Mouse (Mus musculus) embryonic facial prominence, embryonic 11.5 days (tissue): ENCODE measurements around the gene Mctp2. TPM values are rescaled to one million over a fixed set of nuclear protein-coding genes. Genes with fewer than 3 reads are reported as not detected.

ENCODE experiments used
- ATAC-seq: fragments of 200-750 bp; cut with Nextera tagmentation; replicated peaks from 2 replicates; pipeline ENCODE4 v1.8.0; 2017; ENCODE audit warnings: low read depth; ENCODE audit not compliant: insufficient number of reproducible peaks, low FRiP score, low TSS enrichment
- DNase-seq: peaks from one replicate; pipeline ENCODE4 v3.0.0-alpha.2; 2015; ENCODE audit warnings: low spot score
- H3K27ac ChIP-seq: fragments of 300-500 bp; sonication (generic); replicated peaks from 2 replicates; pipeline ENCODE4 v1.5.1; 2014; ENCODE audit warnings: mild to moderate bottlenecking, low read depth, low read length, control low read depth
- H3K27me3 ChIP-seq: fragments of 300-500 bp; sonication (generic); 2 replicates; pipeline ENCODE4 v1.6.1; 2014; ENCODE audit warnings: mild to moderate bottlenecking, low read length, moderate library complexity, mixed read lengths; ENCODE audit not compliant: control insufficient read depth, insufficient read depth
- H3K36me3 ChIP-seq: fragments of 300-500 bp; sonication (generic); replicated peaks from 2 replicates; pipeline ENCODE4 v1.6.1; 2014; ENCODE audit warnings: low read depth, mild to moderate bottlenecking, low read length, moderate library complexity, mixed read lengths; ENCODE audit not compliant: control insufficient read depth, insufficient read depth
- H3K4me1 ChIP-seq: fragments of 300-500 bp; sonication (generic); 2 replicates; pipeline ENCODE4 v1.6.1; 2014; ENCODE audit warnings: low read length, mixed read lengths; ENCODE audit not compliant: control insufficient read depth, insufficient read depth
- H3K4me2 ChIP-seq: fragments of 300-500 bp; sonication (generic); 2 replicates; pipeline ENCODE4 v1.6.1; 2014; ENCODE audit warnings: low read depth, mild to moderate bottlenecking, control low read depth, low read length, moderate library complexity
- H3K4me3 ChIP-seq: fragments of 300-500 bp; sonication (generic); 2 replicates; pipeline ENCODE4 v1.5.1; 2014; ENCODE audit warnings: low read depth, low read length, control low read depth
- H3K9ac ChIP-seq: fragments of 300-500 bp; sonication (generic); replicated peaks from 2 replicates; pipeline ENCODE4 v1.6.1; 2014; ENCODE audit warnings: mild to moderate bottlenecking, control low read depth, low read length
- H3K9me3 ChIP-seq: fragments of 300-500 bp; sonication (generic); replicated peaks from 2 replicates; pipeline ENCODE4 v1.6.1; 2016; ENCODE audit warnings: mild to moderate bottlenecking, low read length, inconsistent platforms, mixed read lengths; ENCODE audit not compliant: control insufficient read depth
- WGBS: fragments of 180-500 bp; shearing (Covaris S2); extraction: QIAGEN DNeasy Blood & Tissue Kit; methylation state at CpG from one replicate; pipeline ENCODE4 v1.1.7; 2014; 5-methylcytosine and 5-hydroxymethylcytosine counted together
- polyA plus RNA-seq: library from polyadenylated mRNA; unstranded; fragments of >200 nt; fragmentation: Nextera tagmentation; extraction: Ambion mirVana; gene quantifications from 2 replicates; pipeline ENCODE4 v1.2.1, GENCODE M21; 2014

Gene Mctp2
- polyA plus RNA-seq, 1 experiment from 2014 or later = 0.52 TPM

- H3K4me3 ChIP-seq = no peak overlapping the region
- H3K36me3 ChIP-seq = no peaks in the 10 kb centered on the region
- no peaks in the 10 kb centered on the region for H3K27me3 ChIP-seq
- H3K4me2 ChIP-seq = no peak overlapping the region
- no peak overlapping the region for H3K9ac ChIP-seq
- DNase-seq (no peak), ATAC-seq (no peak)
- H3K4me1 ChIP-seq = 0 out of 2 replicates have a peak, but pooled peaks cover 2% of the 10 kb centered on the region
- no peak overlapping the region for H3K27ac ChIP-seq
- 38% methylated on average over 7 of the region's 7 CpGs for WGBS
- H3K9me3 ChIP-seq = no peaks in the 10 kb centered on the region
Measured at GRCm38 (mm10) chr7:72231182-72231877, 75.1 kb downstream of the Mctp2 start.

GRCm38 (mm10) chr7:72229925-72230324 is 76.5 kb downstream of the Mctp2 start:
- Histone ChIP-seq H3K27ac (no peak overlapping the region), H3K9me3 (no peaks in the 10 kb centered on the region), H3K36me3 (no peaks in the 10 kb centered on the region), H3K27me3 (no peaks in the 10 kb centered on the region), H3K4me2 (no peak overlapping the region; the same call in 1 of the 2 replicates), H3K9ac (no peak overlapping the region), H3K4me1 (0 out of 2 replicates have a peak, but pooled peaks cover 2% of the 10 kb centered on the region), H3K4me3 (no peak overlapping the region)
- ATAC-seq (no peak), DNase-seq (no peak)
- WGBS = 31% methylated on average over 7 of the region's 7 CpGs

- H3K9ac ChIP-seq = no peak overlapping the region
- 80% methylated on average over 5 of the region's 5 CpGs for WGBS
- H3K36me3 ChIP-seq = no peaks in the 10 kb centered on the region
- DNase-seq = no peak
- no peaks in the 10 kb centered on the region for H3K4me1 ChIP-seq
- no peaks in the 10 kb centered on the region for H3K9me3 ChIP-seq
- no peak for ATAC-seq
- H3K4me3 ChIP-seq = no peak overlapping the region
- no peak overlapping the region for H3K27ac ChIP-seq
- H3K27me3 ChIP-seq = no peaks in the 10 kb centered on the region
- H3K4me2 ChIP-seq = no peak overlapping the region
Measured at GRCm38 (mm10) chr7:72223558-72223957, 82.8 kb downstream of the Mctp2 start.

- ATAC-seq (no peak), DNase-seq (no peak)
- 83% methylated on average over 8 of the region's 8 CpGs for WGBS
- Histone ChIP-seq H3K4me2 (no peak overlapping the region), H3K9ac (no peak overlapping the region), H3K27me3 (no peaks in the 10 kb centered on the region), H3K4me3 (no peak overlapping the region), H3K4me1 (no peaks in the 10 kb centered on the region), H3K9me3 (no peaks in the 10 kb centered on the region), H3K36me3 (no peaks in the 10 kb centered on the region), H3K27ac (no peak overlapping the region)
Measured at GRCm38 (mm10) chr7:72222532-72222931, 83.9 kb downstream of the Mctp2 start.

- WGBS = 77% methylated on average over 7 of the region's 7 CpGs
- H3K4me2 ChIP-seq = no peak overlapping the region
- no peak overlapping the region for H3K4me3 ChIP-seq
- no peaks in the 10 kb centered on the region for H3K27me3 ChIP-seq
- ATAC-seq (no peak), DNase-seq (no peak)
- H3K27ac ChIP-seq = no peak overlapping the region
- no peaks in the 10 kb centered on the region for H3K9me3 ChIP-seq
- no peaks in the 10 kb centered on the region for H3K36me3 ChIP-seq
- no peak overlapping the region for H3K9ac ChIP-seq
- H3K4me1 ChIP-seq = no peaks in the 10 kb centered on the region
Measured at GRCm38 (mm10) chr7:72218048-72218447, 88.4 kb downstream of the Mctp2 start.

- 53% methylated on average over 5 of the region's 5 CpGs for WGBS
- peak; percentile 53 for DNase-seq
- Histone ChIP-seq H3K9me3 (no peaks in the 10 kb centered on the region), H3K36me3 (no peaks in the 10 kb centered on the region), H3K27ac (no peak overlapping the region), H3K4me1 (no peaks in the 10 kb centered on the region), H3K9ac (no peak overlapping the region), H3K27me3 (no peaks in the 10 kb centered on the region), H3K4me2 (no peak overlapping the region), H3K4me3 (no peak overlapping the region)
- ATAC-seq = no peak
Measured at GRCm38 (mm10) chr7:72215563-72216215, 90.7 kb downstream of the Mctp2 start.

- H3K4me3 ChIP-seq = no peak overlapping the region
- H3K27me3 ChIP-seq = no peaks in the 10 kb centered on the region
- no peak for ATAC-seq
- 83% methylated on average over 5 of the region's 5 CpGs for WGBS
- H3K27ac ChIP-seq = no peak overlapping the region
- no peaks in the 10 kb centered on the region for H3K4me1 ChIP-seq
- no peak overlapping the region for H3K4me2 ChIP-seq
- H3K9ac ChIP-seq = no peak overlapping the region
- H3K36me3 ChIP-seq = no peaks in the 10 kb centered on the region
- DNase-seq = no peak
- H3K9me3 ChIP-seq = no peaks in the 10 kb centered on the region
Measured at GRCm38 (mm10) chr7:72210201-72210600, 96.2 kb downstream of the Mctp2 start.

GRCm38 (mm10) chr7:72209296-72209695 is 97.1 kb downstream of the Mctp2 start:
- H3K4me2 ChIP-seq = no peak overlapping the region
- 78% methylated on average over 5 of the region's 5 CpGs for WGBS
- H3K9ac ChIP-seq = no peak overlapping the region
- DNase-seq = no peak
- H3K27ac ChIP-seq = no peak overlapping the region
- no peak for ATAC-seq
- no peaks in the 10 kb centered on the region for H3K27me3 ChIP-seq
- H3K9me3 ChIP-seq = no peaks in the 10 kb centered on the region
- H3K4me1 ChIP-seq = no peaks in the 10 kb centered on the region
- H3K4me3 ChIP-seq = no peak overlapping the region
- H3K36me3 ChIP-seq = no peaks in the 10 kb centered on the region
